Mouse (Mus musculus): Measurements from ENCODE around the gene Mcat. TPM values are rescaled to one million over a fixed set of nuclear protein-coding genes. Genes with fewer than 3 reads are reported as not detected.
A peak's percentile ranks its signal among the peaks of the same experiment; 100 is the strongest.

Gene Mcat
- 34.9 and 38.1 TPM in 2 replicates for polyA plus RNA-seq (2015; fragmentation: Nextera tagmentation; extraction: Ambion mirVana)

DNA sequence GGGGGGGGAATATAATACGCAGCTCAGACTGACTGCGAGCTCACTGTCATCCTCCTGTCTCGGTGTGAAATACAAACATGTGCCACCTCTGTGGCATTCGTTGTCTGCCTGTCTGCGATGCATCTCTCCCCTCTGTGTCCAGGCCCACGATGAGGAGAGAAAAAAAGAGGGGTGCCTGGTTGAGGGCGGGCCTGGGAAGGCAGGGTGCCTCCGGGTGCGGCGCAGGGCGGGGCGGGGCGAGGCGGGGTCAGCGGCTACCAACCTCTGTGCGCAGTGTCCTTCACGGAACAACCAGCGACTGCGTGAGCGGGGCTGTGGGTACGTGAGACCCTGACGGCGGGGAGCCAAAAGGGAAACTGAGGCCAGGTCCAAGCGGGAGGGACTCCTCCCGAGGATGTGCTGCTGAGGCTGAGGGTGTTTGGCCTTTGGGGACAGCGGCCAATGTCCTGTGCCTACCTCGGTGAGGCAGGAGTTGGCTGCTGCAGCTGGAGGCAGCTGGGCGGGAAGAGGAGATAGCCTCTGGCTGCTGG is at the start of gene Mcat, which contains the start of gene Tspo:
Gene Mcat (minus strand): TSS at position 461 of the 530 bp plus-strand sequence.
Gene Tspo (plus strand): TSS at position 266 of the 530 bp plus-strand sequence.
- under 1% methylated on average over 28 of the region's 28 CpGs for WGBS
- Histone ChIP-seq H3K9ac (peak within 1 kb of the TSS; percentile 46), H3K4me2 (replicated peaks) (peak within 1 kb of the TSS; percentile 95), H3K27ac (replicated peaks) (peak within 1 kb of the TSS; percentile 71), H3K4me1 (peaks cover 22% of the 10 kb centered on the region), H3K9me3 (replicated peaks) (no peaks in the 10 kb centered on the region), H3K36me3 (no peaks in the 10 kb centered on the region), H3K4me3 (replicated peaks) (peak within 1 kb of the TSS; percentile 47), H3K27me3 (no peaks in the 10 kb centered on the region)
- peak; percentile 52; the same call in 1 of the 2 replicates for ATAC-seq (ENCODE audit: insufficient number of reproducible peaks, low FRiP score, low TSS enrichment, low read depth)

DNA sequence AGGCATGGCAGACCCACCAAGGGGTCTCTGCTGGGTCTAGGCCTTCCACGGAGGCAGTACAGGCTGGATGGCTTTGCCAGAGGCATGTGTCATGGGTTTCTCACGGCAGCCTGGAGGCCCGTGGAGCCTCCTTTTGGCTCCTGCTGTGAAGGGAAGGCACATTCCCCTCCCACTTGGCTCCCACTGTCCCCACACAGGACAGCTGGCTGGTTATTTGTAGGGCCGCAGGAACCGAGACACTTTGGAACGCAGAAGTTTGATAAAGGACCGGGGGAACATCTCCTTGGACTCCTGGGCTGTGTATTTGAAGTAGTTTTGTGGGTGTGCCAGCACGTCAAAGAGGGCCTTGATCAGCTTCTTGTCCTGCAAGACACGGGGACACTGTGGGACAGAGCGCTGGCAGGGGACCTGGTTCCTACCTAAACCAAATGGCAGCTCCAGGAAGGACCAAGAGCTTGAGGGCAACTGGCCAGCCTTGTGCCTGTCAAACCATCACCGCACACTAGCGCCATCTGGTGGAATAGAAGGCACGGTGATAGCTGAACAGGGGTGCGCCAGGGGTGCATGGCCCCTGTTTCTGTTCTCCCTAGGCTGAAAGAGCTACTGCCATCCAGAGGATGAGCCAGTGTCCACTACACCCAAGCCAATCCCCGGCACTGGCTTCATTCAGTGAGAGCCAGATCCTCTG is 43.7 kb upstream of the Mcat start:
- Histone ChIP-seq H3K4me3 (replicated peaks) (no peak overlapping the region), H3K9ac (no peak overlapping the region)
- WGBS = 48% methylated on average over 15 of the region's 15 CpGs

DNA sequence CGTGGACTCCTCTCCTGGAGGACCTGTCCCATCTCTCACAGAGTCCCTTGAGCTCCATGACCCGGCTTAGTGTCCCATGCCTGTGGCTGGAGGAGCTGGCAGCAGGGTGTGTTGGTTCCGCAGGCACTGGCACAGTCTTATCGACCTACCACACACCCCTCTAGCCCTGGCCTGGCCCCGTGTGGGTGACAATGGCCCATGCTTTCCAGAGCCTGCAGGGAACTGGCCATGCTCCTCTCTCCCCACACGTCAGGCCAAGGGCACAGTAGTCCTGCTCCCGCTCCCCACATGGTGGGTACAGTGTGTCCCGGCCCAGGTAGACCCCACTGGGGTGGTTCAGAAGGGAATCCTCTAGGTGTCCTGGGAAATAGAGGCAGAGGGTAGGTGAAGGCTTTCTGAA is 43.1 kb upstream of the Mcat start:
- 89% methylated on average over 8 of the region's 8 CpGs for WGBS
- no peaks in the 10 kb centered on the region for H3K36me3 ChIP-seq
- no peak overlapping the region for H3K4me2 ChIP-seq (replicated peaks)
- H3K9ac ChIP-seq = no peak overlapping the region
- no peaks in the 10 kb centered on the region for H3K9me3 ChIP-seq (replicated peaks)
- no peak overlapping the region for H3K27ac ChIP-seq (replicated peaks)
- no peak for ATAC-seq (ENCODE audit: insufficient number of reproducible peaks, low FRiP score, low TSS enrichment, low read depth)
- H3K27me3 ChIP-seq = no peaks in the 10 kb centered on the region
- no peaks in the 10 kb centered on the region for H3K4me1 ChIP-seq
- no peak overlapping the region for H3K4me3 ChIP-seq (replicated peaks)

More for the DNA sequence above, 43.7 kb upstream of the Mcat start:
- no peak overlapping the region for H3K4me2 ChIP-seq (replicated peaks)
- no peaks in the 10 kb centered on the region for H3K4me1 ChIP-seq
- no peak overlapping the region for H3K27ac ChIP-seq (replicated peaks)
- ATAC-seq (ENCODE audit: insufficient number of reproducible peaks, low FRiP score, low TSS enrichment, low read depth) = no peak
- no peaks in the 10 kb centered on the region for H3K36me3 ChIP-seq
- no peaks in the 10 kb centered on the region for H3K9me3 ChIP-seq (replicated peaks)
- H3K27me3 ChIP-seq = no peaks in the 10 kb centered on the region

DNA sequence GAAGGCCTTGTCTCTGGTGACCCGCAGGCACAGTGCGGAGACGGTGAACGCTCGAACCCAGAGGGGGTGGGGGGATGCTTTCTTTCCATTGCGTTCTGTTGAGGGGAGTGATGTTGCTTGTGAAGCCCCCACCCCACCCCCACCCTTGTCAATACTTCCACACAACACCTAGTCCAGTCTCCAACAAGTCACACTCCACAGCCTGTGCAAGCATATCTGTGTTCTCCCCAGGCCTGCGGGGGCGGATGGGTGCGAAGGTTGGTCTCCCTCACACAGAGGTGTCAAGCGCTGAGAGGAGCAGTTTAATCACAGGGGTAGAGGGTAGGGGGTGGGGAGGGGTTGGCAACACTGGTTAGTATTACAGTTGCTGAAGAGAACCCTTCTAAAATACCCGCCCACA is 42.6 kb upstream of the Mcat start:
- no peak for ATAC-seq (ENCODE audit: insufficient number of reproducible peaks, low FRiP score, low TSS enrichment, low read depth)
- no peaks in the 10 kb centered on the region for H3K9me3 ChIP-seq (replicated peaks)
- H3K36me3 ChIP-seq = no peaks in the 10 kb centered on the region
- H3K4me1 ChIP-seq = no peaks in the 10 kb centered on the region
- 86% methylated on average over 11 of the region's 11 CpGs for WGBS
- no peaks in the 10 kb centered on the region for H3K27me3 ChIP-seq
- H3K9ac ChIP-seq = no peak overlapping the region
- H3K4me3 ChIP-seq (replicated peaks) = no peak overlapping the region
- H3K4me2 ChIP-seq (replicated peaks) = no peak overlapping the region
- H3K27ac ChIP-seq (replicated peaks) = no peak overlapping the region

DNA sequence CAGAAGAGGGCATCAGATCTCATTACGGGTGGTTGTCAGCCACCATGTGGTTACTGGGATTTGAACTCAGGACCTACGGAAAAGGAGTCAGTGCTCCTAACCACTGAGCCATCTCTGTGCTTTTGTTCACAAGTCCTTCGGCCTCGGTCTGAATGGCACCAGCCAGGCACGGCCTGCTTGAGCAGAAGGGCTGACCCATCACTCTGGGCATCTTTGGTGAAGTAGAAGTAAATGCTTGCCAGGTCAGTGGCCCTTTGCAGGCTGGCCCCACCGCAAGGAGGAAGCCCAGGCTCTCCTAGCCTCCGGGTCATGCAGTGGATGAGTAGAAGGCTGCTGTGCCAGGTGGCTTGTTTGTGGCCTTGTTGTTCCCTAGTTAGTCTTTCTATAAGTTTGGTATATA is 39.8 kb upstream of the Mcat start:
- H3K4me1 ChIP-seq = no peaks in the 10 kb centered on the region
- no peaks in the 10 kb centered on the region for H3K27me3 ChIP-seq
- H3K27ac ChIP-seq (replicated peaks) = no peak overlapping the region

DNA sequence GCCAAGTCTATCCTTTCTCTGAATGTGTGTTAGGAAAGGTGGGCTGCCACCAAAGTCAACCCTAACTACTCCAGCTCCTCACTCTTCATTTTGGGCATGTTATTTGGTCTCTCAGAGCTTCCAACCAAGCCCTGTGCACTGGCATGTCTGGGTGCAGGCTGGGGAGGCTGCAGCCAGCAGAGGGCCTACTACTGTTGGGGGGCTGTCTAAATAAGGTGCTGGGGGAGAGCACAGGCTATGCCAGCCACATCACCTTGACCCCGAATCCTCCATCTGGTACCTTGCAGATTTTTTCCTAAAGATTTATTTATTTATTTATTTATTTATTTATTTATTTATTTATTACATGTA is 39.4 kb upstream of the Mcat start:
- Histone ChIP-seq H3K4me2 (replicated peaks) (no peak overlapping the region), H3K9me3 (replicated peaks) (no peaks in the 10 kb centered on the region), H3K36me3 (no peaks in the 10 kb centered on the region), H3K27ac (replicated peaks) (no peak overlapping the region), H3K4me3 (replicated peaks) (no peak overlapping the region), H3K27me3 (no peaks in the 10 kb centered on the region), H3K4me1 (no peaks in the 10 kb centered on the region), H3K9ac (no peak overlapping the region)
- ATAC-seq (ENCODE audit: insufficient number of reproducible peaks, low FRiP score, low TSS enrichment, low read depth) = no peak
- WGBS = 85% methylated on average over 1 of the region's 1 CpGs

More for the DNA sequence above, 39.8 kb upstream of the Mcat start:
- H3K4me2 ChIP-seq (replicated peaks) = no peak overlapping the region
- H3K4me3 ChIP-seq (replicated peaks) = no peak overlapping the region
- no peak overlapping the region for H3K9ac ChIP-seq
- ATAC-seq (ENCODE audit: insufficient number of reproducible peaks, low FRiP score, low TSS enrichment, low read depth) = no peak
- 95% methylated on average over 7 of the region's 7 CpGs for WGBS
- H3K9me3 ChIP-seq (replicated peaks) = no peaks in the 10 kb centered on the region
- no peaks in the 10 kb centered on the region for H3K36me3 ChIP-seq

DNA sequence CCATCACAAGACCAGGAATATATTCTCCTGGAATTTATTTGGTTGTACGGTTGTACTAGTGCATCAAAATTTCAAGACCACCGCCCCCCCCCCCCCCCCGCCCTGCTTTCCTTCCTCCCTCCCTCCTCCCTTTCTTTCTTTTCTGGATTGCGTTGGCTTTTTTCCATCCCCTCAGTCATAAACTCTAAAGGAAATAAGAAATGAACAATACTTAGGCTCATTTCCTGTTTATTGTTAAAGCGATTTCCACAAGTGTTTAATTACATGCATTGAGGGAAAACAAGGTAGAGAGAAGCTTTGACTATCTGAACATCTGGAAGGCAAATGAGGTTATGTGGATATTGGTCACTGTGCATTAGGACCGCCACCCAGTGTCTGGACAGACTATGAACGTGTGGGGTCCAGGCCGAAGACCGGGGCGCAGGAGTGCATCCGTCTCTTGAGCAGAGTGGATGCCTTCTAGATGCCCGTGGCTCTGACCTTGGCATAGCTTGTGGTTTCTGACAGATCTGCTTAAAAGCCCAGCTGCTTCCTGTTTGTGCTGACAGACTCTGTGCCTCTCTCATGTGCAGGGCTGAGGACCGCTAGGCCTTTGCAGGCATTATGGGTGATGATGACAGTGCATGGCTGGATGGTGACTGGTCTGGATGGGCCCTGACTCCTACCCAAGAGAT is 38.9 kb upstream of the Mcat start:
- no peak overlapping the region for H3K9ac ChIP-seq
- H3K27ac ChIP-seq (replicated peaks) = no peak overlapping the region
- H3K36me3 ChIP-seq = no peaks in the 10 kb centered on the region
- no peaks in the 10 kb centered on the region for H3K9me3 ChIP-seq (replicated peaks)
- no peaks in the 10 kb centered on the region for H3K27me3 ChIP-seq
- no peak overlapping the region for H3K4me3 ChIP-seq (replicated peaks)
- no peak overlapping the region for H3K4me2 ChIP-seq (replicated peaks)
- 52% methylated on average over 13 of the region's 13 CpGs for WGBS
- H3K4me1 ChIP-seq = no peaks in the 10 kb centered on the region
- ATAC-seq (ENCODE audit: insufficient number of reproducible peaks, low FRiP score, low TSS enrichment, low read depth) = no peak

DNA sequence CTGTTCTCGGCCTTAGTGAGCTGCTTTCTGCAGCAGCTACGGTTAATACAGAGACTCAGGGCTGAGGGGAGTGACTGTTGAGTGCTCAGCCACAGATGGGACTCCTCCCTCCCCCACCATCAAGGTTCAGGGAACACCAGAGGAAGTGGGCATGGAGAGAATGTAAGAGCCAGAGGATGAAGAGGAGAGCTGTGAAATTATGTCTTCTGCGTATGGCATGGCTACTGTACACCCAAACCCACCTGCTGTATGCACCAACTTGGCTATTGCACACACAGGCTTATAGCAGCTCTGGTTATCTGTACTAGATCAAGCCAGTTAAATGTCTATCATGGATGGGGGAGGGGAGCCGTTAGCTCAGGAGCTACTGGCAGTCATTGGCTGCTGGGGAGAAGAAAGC is 37.6 kb upstream of the Mcat start:
- no peaks in the 10 kb centered on the region for H3K4me1 ChIP-seq
- no peaks in the 10 kb centered on the region for H3K27me3 ChIP-seq
- H3K9ac ChIP-seq = no peak overlapping the region
- no peak for ATAC-seq (ENCODE audit: insufficient number of reproducible peaks, low FRiP score, low TSS enrichment, low read depth)
- WGBS = 72% methylated on average over 4 of the region's 4 CpGs
- no peak overlapping the region for H3K4me2 ChIP-seq (replicated peaks)
- no peaks in the 10 kb centered on the region for H3K9me3 ChIP-seq (replicated peaks)
- no peak overlapping the region for H3K4me3 ChIP-seq (replicated peaks)
- H3K27ac ChIP-seq (replicated peaks) = no peak overlapping the region
- H3K36me3 ChIP-seq = no peaks in the 10 kb centered on the region

DNA sequence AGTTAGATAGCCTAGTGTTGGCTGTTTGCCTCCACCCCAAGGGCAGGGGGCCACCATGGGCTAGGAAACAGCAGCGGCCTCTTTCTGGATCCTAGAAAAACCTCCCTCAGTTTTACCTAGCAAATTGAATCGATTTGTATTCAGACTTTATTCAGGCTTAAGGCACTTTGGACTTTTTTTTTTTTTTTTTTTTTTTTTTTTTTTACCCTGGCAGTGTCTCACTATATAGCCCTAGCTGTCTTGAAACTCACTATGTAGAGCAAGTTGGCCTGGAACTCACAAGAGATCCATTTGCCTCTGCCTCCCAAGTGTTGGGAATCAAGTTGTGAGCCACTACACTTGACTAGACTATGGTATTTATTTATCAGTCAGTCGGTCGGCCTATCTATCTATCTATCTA is 33.2 kb upstream of the Mcat start:
- Histone ChIP-seq H3K4me2 (replicated peaks) (no peak overlapping the region), H3K27me3 (no peaks in the 10 kb centered on the region), H3K9ac (no peak overlapping the region), H3K4me3 (replicated peaks) (no peak overlapping the region), H3K4me1 (peaks cover 16% of the 10 kb centered on the region), H3K9me3 (replicated peaks) (no peaks in the 10 kb centered on the region), H3K36me3 (no peaks in the 10 kb centered on the region), H3K27ac (replicated peaks) (no peak overlapping the region)
- 93% methylated on average over 4 of the region's 4 CpGs for WGBS
- no peak for ATAC-seq (ENCODE audit: insufficient number of reproducible peaks, low FRiP score, low TSS enrichment, low read depth)

DNA sequence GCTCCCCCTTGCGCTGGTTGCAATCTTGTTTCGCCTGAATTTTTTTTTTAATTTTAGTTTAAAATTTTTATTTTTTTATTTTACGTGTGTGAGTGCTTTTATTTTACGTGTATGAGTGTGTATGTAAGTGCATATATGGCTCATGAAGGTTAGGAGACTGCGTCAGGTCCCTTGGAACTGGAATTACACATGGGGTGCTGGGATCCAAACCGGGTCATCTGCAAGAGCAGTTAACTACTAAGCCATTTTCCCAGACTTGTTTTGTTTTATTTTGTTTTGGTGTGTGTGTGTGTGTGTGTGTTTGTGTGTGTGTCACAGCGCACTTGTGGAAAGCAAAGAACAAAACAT is 31.8 kb upstream of the Mcat start:
- Histone ChIP-seq H3K36me3 (0 out of 2 replicates have a peak, but pooled peaks cover 2% of the 10 kb centered on the region), H3K4me2 (replicated peaks) (peak overlapping the region; percentile 60), H3K4me1 (peaks cover 16% of the 10 kb centered on the region), H3K27me3 (no peaks in the 10 kb centered on the region), H3K9me3 (replicated peaks) (no peaks in the 10 kb centered on the region), H3K27ac (replicated peaks) (0 out of 2 replicates have a peak overlapping the region, but pooled peaks have one; percentile 23), H3K4me3 (replicated peaks) (peak overlapping the region; percentile 86), H3K9ac (peak overlapping the region; percentile 49; the same call in 1 of the 2 replicates)
- 38% methylated on average over 7 of the region's 7 CpGs for WGBS
- no peak for ATAC-seq (ENCODE audit: insufficient number of reproducible peaks, low FRiP score, low TSS enrichment, low read depth)

DNA sequence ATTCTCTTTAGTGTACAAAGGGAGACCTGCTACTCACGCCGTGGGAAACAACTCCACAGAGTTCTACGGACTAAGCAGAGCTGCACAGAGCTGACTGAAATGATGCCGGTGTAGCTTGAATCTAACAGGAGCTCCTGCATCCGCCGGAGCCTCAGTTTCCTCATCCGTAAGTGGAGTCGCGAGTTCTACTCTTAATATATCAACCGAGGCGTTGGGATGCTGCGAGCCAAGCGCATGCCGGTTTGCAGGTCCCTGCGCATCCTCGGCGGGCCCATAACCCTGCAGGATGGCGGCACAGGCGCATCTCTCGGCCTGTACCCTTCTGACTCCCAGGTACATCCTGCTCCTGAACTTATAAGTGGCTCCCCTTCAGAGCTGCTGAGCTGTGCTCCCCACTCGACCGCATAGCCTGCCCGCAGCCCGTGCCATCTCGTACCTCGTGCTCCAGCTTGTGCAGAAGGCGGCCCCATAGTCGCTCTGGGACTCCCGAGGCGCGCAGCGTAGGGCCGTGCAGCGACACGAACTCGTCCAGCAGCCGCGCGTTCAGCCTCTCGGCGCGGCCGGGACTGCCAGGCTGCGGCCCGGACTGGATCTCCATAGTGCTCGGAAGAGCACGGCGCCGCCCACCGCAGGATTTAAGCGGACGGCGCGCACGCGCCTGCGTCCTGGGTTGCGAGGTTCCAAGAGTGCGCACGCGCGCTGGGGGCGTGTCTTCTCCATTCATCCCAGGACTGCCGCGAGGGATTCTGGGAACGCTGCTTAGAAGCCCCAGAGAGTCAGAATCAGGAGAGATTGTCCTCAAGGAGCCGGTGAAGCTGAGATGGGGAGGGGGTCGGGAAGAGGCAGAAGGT is 31.2 kb upstream of the Mcat start, which contains the start of gene Ttll12:
Gene Ttll12 (minus strand): TSS at position 645 of the 851 bp plus-strand sequence.
- peak within 1 kb of the TSS; percentile 77 for H3K27ac ChIP-seq (replicated peaks)
- ATAC-seq (ENCODE audit: insufficient number of reproducible peaks, low FRiP score, low TSS enrichment, low read depth) = peak; percentile 88
- peak within 1 kb of the TSS; percentile 85 for H3K9ac ChIP-seq
- no peaks in the 10 kb centered on the region for H3K27me3 ChIP-seq
- no peaks in the 10 kb centered on the region for H3K9me3 ChIP-seq (replicated peaks)
- peaks cover 16% of the 10 kb centered on the region for H3K4me1 ChIP-seq
- peak within 1 kb of the TSS; percentile 86 for H3K4me3 ChIP-seq (replicated peaks)
- 0 out of 2 replicates have a peak, but pooled peaks cover 2% of the 10 kb centered on the region for H3K36me3 ChIP-seq
- peak within 1 kb of the TSS; percentile 60 for H3K4me2 ChIP-seq (replicated peaks)
- WGBS = under 1% methylated on average over 68 of the region's 68 CpGs
